Mouse (Mus musculus): ENCODE measurements around the gene Gli3.

DNA sequence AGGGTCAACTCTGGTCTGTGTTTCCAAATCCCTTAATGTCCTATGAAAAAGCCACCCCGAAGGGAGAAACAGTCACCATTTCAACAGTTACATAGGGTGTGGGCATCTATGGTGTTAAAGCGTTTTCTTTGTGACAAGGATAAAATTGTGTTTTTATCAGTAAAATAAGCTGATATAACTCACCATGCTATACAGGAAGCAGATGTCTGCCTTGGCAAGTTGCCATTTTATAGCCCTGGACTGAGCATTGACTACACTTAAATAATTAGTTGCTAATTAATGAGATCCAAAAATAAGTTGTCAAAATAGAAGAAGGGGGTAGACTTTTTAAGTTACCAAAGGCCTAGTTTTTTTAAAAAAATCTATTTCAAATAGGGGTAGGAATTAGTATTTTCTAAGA, 11.4 kb downstream of the Gli3 start:
- TF ChIP-seq CTCF (IDR thresholded peaks at IDR 0.05; ENCODE audit: low read depth, low read length) (no peak), POLR2A (IDR thresholded peaks at IDR 0.05; ENCODE audit: borderline replicate concordance, low read depth, low read length) (no peak)

Data from bone marrow macrophage, adult 2 months (primary cell).